Mouse (Mus musculus) ovary, postnatal 36 days (tissue): ENCODE data around the gene Tsc22d1.

Experiments
- DNase-seq: peaks from one replicate; pipeline ENCODE4 v3.0.0; 2022; ENCODE audit warnings: low spot score, mixed read lengths

The Tsc22d1 gene

GRCm38 (mm10) chr14:76414862-76415780, at the start of gene Tsc22d1:
TSS of gene Tsc22d1 (plus strand) at chr14:76414961.
- peak; percentile 56 for DNase-seq

GRCm38 (mm10) chr14:76373638-76374037, 41.1 kb upstream of the Tsc22d1 start:
- no peak for DNase-seq

- DNase-seq: no peak
These were observed 40.2 kb upstream of the Tsc22d1 start for GRCm38 (mm10) chr14:76374601-76375000.

GRCm38 (mm10) chr14:76376561-76376960, 38.2 kb upstream of the Tsc22d1 start:
- DNase-seq: no peak

GRCm38 (mm10) chr14:76379411-76379810, 35.4 kb upstream of the Tsc22d1 start:
- DNase-seq: no peak

- no peak for DNase-seq
These were observed 26.7 kb upstream of the Tsc22d1 start for GRCm38 (mm10) chr14:76388025-76388424.

GRCm38 (mm10) chr14:76398251-76398650, 16.5 kb upstream of the Tsc22d1 start:
- no peak for DNase-seq

- no peak for DNase-seq
These were observed 12.2 kb upstream of the Tsc22d1 start for GRCm38 (mm10) chr14:76402574-76402973.

- no peak for DNase-seq
These were observed 5.7 kb upstream of the Tsc22d1 start for GRCm38 (mm10) chr14:76409111-76409510.

GRCm38 (mm10) chr14:76413773-76414121, 1.0 kb upstream of the Tsc22d1 start:
- no peak for DNase-seq

GRCm38 (mm10) chr14:76414122-76414861, 469 bp upstream of the Tsc22d1 start:
- peak; percentile 98 for DNase-seq

- peak; percentile 60 for DNase-seq
These were observed 1.1 kb downstream of the Tsc22d1 start for GRCm38 (mm10) chr14:76415781-76416301.

GRCm38 (mm10) chr14:76416366-76417040, 1.7 kb downstream of the Tsc22d1 start:
- DNase-seq: no peak

GRCm38 (mm10) chr14:76417346-76417745, 2.6 kb downstream of the Tsc22d1 start:
- DNase-seq: no peak

GRCm38 (mm10) chr14:76420726-76421125, 6.0 kb downstream of the Tsc22d1 start:
- no peak for DNase-seq

GRCm38 (mm10) chr14:76421162-76421561, 6.4 kb downstream of the Tsc22d1 start:
- no peak for DNase-seq

- DNase-seq: no peak
These were observed 10.7 kb downstream of the Tsc22d1 start for GRCm38 (mm10) chr14:76425422-76425821.

- no peak for DNase-seq
These were observed 11.3 kb downstream of the Tsc22d1 start for GRCm38 (mm10) chr14:76425986-76426530.

- DNase-seq: no peak
These were observed 14.1 kb downstream of the Tsc22d1 start for GRCm38 (mm10) chr14:76428855-76429254.

- no peak for DNase-seq
These were observed 17.2 kb downstream of the Tsc22d1 start for GRCm38 (mm10) chr14:76431918-76432317.

GRCm38 (mm10) chr14:76432369-76432768, 17.6 kb downstream of the Tsc22d1 start:
- no peak for DNase-seq

GRCm38 (mm10) chr14:76432816-76433215, 18.1 kb downstream of the Tsc22d1 start:
- DNase-seq: no peak
